Mouse (Mus musculus) midbrain, postnatal 0 days (tissue): ENCODE data around the gene Lce3e. TPM values are rescaled to one million over a fixed set of nuclear protein-coding genes. Genes with fewer than 3 reads are reported as not detected.

Experiments
- ATAC-seq: fragments of 200-750 bp; cut with Nextera tagmentation; 2 replicates; pipeline ENCODE4 v1.8.0; 2017; ENCODE audit warnings: moderate number of reproducible peaks, mild to moderate bottlenecking, moderate TSS enrichment, moderate library complexity; ENCODE audit not compliant: low FRiP score
- DNase-seq: peaks from one replicate; pipeline ENCODE4 v3.0.0-alpha.2; 2015; ENCODE audit warnings: low spot score
- H3K27ac ChIP-seq: fragments of 300-500 bp; sonication (generic); 2 replicates; pipeline ENCODE4 v1.5.1; 2014; ENCODE audit warnings: low read depth, mild to moderate bottlenecking, low read length, mixed read lengths
- H3K27me3 ChIP-seq: fragments of 300-500 bp; sonication (generic); 2 replicates; pipeline ENCODE4 v1.6.1; 2014; ENCODE audit warnings: low read length, control low read depth, mixed read lengths; ENCODE audit not compliant: insufficient read depth
- H3K36me3 ChIP-seq: fragments of 300-500 bp; sonication (generic); 2 replicates; pipeline ENCODE4 v1.6.1; 2014; ENCODE audit warnings: low read length, control low read depth, mixed read lengths; ENCODE audit not compliant: insufficient read depth
- H3K4me1 ChIP-seq: fragments of 300-500 bp; sonication (generic); 2 replicates; pipeline ENCODE4 v1.6.1; 2014; ENCODE audit warnings: mild to moderate bottlenecking, control low read depth, antibody characterized with exemption, low read length, mixed read lengths; ENCODE audit not compliant: insufficient read depth
- H3K4me2 ChIP-seq: fragments of 300-500 bp; sonication (generic); 2 replicates; pipeline ENCODE4 v1.6.1; 2014; ENCODE audit warnings: low read depth, mild to moderate bottlenecking, low read length, mixed read lengths; ENCODE audit not compliant: poor library complexity, severe bottlenecking
- H3K4me3 ChIP-seq: fragments of 300-500 bp; sonication (generic); 2 replicates; pipeline ENCODE4 v1.5.1; 2014; ENCODE audit warnings: low read depth, mild to moderate bottlenecking, low read length, moderate library complexity
- H3K9ac ChIP-seq: fragments of 300-500 bp; sonication (generic); replicated peaks from 2 replicates; pipeline ENCODE4 v1.6.1; 2014; ENCODE audit warnings: mild to moderate bottlenecking, low read length, moderate library complexity, mixed read lengths; ENCODE audit not compliant: poor library complexity, severe bottlenecking
- H3K9me3 ChIP-seq: fragments of 300-500 bp; sonication (generic); 2 replicates; pipeline ENCODE4 v1.6.1; 2016; ENCODE audit warnings: low read length, control low read depth
- CTCF ChIP-seq: IDR thresholded peaks from 2 replicates; pipeline ENCODE4 v1.5.1; 2016; ENCODE audit warnings: antibody characterized with exemption, mild to moderate bottlenecking
- WGBS: fragments of 180-500 bp; shearing (Covaris S2); extraction: QIAGEN DNeasy Blood & Tissue Kit; methylation state at CpG from one replicate; pipeline ENCODE4 v1.1.7; 2014; 5-methylcytosine and 5-hydroxymethylcytosine counted together
- polyA plus RNA-seq: library from polyadenylated mRNA; unstranded; fragments of >200 nt; fragmentation: Nextera tagmentation; extraction: Ambion mirVana; gene quantifications from 2 replicates; pipeline ENCODE4 v1.2.1, GENCODE M21; 2015
- total RNA-seq: library from RNA; depleted of rRNA; stranded (reverse); fragments of >200 nt; gene quantifications from 2 replicates; pipeline ENCODE4 v1.2.3, GENCODE M21; 2014; rRNA removed

The Lce3e gene
- total RNA-seq (not detected in 2 replicates), polyA plus RNA-seq (not detected in 2 replicates)

GRCm38 (mm10) chr3:92966761-92967160, at the start of gene Lce3e:
Lce3e (plus strand) TSS chr3:92967061.
- 93% methylated on average over 2 of the region's 2 CpGs for WGBS
- H3K9ac ChIP-seq = no peak within 1 kb of the TSS
- H3K4me1 ChIP-seq = no peaks in the 10 kb centered on the region
- no peak within 1 kb of the TSS for H3K27ac ChIP-seq
- ATAC-seq = no peak
- H3K9me3 ChIP-seq = no peaks in the 10 kb centered on the region
- no peak for TF ChIP-seq CTCF
- no peaks in the 10 kb centered on the region for H3K27me3 ChIP-seq
- no peak for DNase-seq
- no peaks in the 10 kb centered on the region for H3K36me3 ChIP-seq
- H3K4me2 ChIP-seq = no peak within 1 kb of the TSS
- no peak within 1 kb of the TSS for H3K4me3 ChIP-seq

- Histone ChIP-seq H3K9ac (no peak overlapping the region), H3K9me3 (no peaks in the 10 kb centered on the region), H3K4me2 (no peak overlapping the region), H3K4me1 (no peaks in the 10 kb centered on the region), H3K4me3 (no peak overlapping the region), H3K27me3 (no peaks in the 10 kb centered on the region), H3K27ac (no peak overlapping the region), H3K36me3 (no peaks in the 10 kb centered on the region)
- DNase-seq = peak; percentile 24
- WGBS = 67% methylated on average over 4 of the region's 4 CpGs
- no peak for ATAC-seq
- peak; percentile 47 for TF ChIP-seq CTCF
These were observed 46.5 kb upstream of the Lce3e start for GRCm38 (mm10) chr3:92920364-92920763.

- no peaks in the 10 kb centered on the region for H3K4me1 ChIP-seq
- H3K9ac ChIP-seq = no peak within 1 kb of the TSS
- H3K36me3 ChIP-seq = no peaks in the 10 kb centered on the region
- DNase-seq = no peak
- no peak within 1 kb of the TSS for H3K4me2 ChIP-seq
- no peak for ATAC-seq
- no peak within 1 kb of the TSS for H3K27ac ChIP-seq
- H3K4me3 ChIP-seq = no peak within 1 kb of the TSS
- no peaks in the 10 kb centered on the region for H3K9me3 ChIP-seq
- no peak for TF ChIP-seq CTCF
- no peaks in the 10 kb centered on the region for H3K27me3 ChIP-seq
- 75% methylated on average over 2 of the region's 2 CpGs for WGBS
These were observed 40.7 kb upstream of the Lce3e start, which contains the start of gene Lce3a for GRCm38 (mm10) chr3:92926130-92926529. Lce3a (minus strand) TSS chr3:92926230.

- Histone ChIP-seq H3K36me3 (no peaks in the 10 kb centered on the region), H3K9ac (no peak within 1 kb of the TSS), H3K4me1 (no peaks in the 10 kb centered on the region), H3K27ac (no peak within 1 kb of the TSS), H3K27me3 (no peaks in the 10 kb centered on the region), H3K4me2 (no peak within 1 kb of the TSS), H3K9me3 (no peaks in the 10 kb centered on the region), H3K4me3 (no peak within 1 kb of the TSS)
- DNase-seq = no peak
- WGBS = 60% methylated on average over 2 of the region's 2 CpGs
- TF ChIP-seq CTCF = no peak
- no peak for ATAC-seq
These were observed 34.2 kb upstream of the Lce3e start, which contains the start of gene Lce3b for GRCm38 (mm10) chr3:92932679-92933078. Lce3b (plus strand) TSS chr3:92932979.

- no peak for TF ChIP-seq CTCF
- no peak for ATAC-seq
- WGBS = 81% methylated on average over 1 of the region's 1 CpGs
These were observed 22.7 kb upstream of the Lce3e start, which contains the start of gene Lce3c for GRCm38 (mm10) chr3:92944186-92944585. Lce3c (plus strand) TSS chr3:92944486.

GRCm38 (mm10) chr3:92957090-92957489, 9.8 kb upstream of the Lce3e start, which contains the start of gene Lce3d:
Lce3d (plus strand) TSS chr3:92957390.
- H3K9ac ChIP-seq = no peak within 1 kb of the TSS
- no peak within 1 kb of the TSS for H3K27ac ChIP-seq
- no peak for TF ChIP-seq CTCF
- ATAC-seq (no peak), DNase-seq (no peak)
- no peaks in the 10 kb centered on the region for H3K36me3 ChIP-seq
- H3K27me3 ChIP-seq = no peaks in the 10 kb centered on the region
- WGBS = 92% methylated on average over 1 of the region's 1 CpGs
- H3K4me2 ChIP-seq = no peak within 1 kb of the TSS
- H3K4me3 ChIP-seq = no peak within 1 kb of the TSS
- no peaks in the 10 kb centered on the region for H3K4me1 ChIP-seq
- no peaks in the 10 kb centered on the region for H3K9me3 ChIP-seq

More at GRCm38 (mm10) chr3:92944186-92944585, 22.7 kb upstream of the Lce3e start, which contains the start of gene Lce3c:
- Histone ChIP-seq H3K27me3 (no peaks in the 10 kb centered on the region), H3K36me3 (no peaks in the 10 kb centered on the region), H3K27ac (no peak within 1 kb of the TSS), H3K9ac (no peak within 1 kb of the TSS), H3K4me2 (no peak within 1 kb of the TSS), H3K9me3 (no peaks in the 10 kb centered on the region), H3K4me3 (no peak within 1 kb of the TSS), H3K4me1 (no peaks in the 10 kb centered on the region)
- DNase-seq = no peak
